Mouse (Mus musculus) heart, adult 2 months (tissue): ENCODE results near the gene Myh7.

Experiments
- CTCF ChIP-seq: fragments of 200-600 bp; IDR thresholded peaks from 2 replicates; pipeline ENCODE4 v1.8.1; 2022; ENCODE audit warnings: antibody characterized with exemption, mild to moderate bottlenecking, moderate library complexity
- POLR2A ChIP-seq: fragments of 200-500 bp; IDR thresholded peaks from 2 replicates; pipeline ENCODE4 v1.6.1; 2011; ENCODE audit warnings: mild to moderate bottlenecking, low read depth, low read length, control low read depth; ENCODE audit not compliant: insufficient read depth

DNA sequence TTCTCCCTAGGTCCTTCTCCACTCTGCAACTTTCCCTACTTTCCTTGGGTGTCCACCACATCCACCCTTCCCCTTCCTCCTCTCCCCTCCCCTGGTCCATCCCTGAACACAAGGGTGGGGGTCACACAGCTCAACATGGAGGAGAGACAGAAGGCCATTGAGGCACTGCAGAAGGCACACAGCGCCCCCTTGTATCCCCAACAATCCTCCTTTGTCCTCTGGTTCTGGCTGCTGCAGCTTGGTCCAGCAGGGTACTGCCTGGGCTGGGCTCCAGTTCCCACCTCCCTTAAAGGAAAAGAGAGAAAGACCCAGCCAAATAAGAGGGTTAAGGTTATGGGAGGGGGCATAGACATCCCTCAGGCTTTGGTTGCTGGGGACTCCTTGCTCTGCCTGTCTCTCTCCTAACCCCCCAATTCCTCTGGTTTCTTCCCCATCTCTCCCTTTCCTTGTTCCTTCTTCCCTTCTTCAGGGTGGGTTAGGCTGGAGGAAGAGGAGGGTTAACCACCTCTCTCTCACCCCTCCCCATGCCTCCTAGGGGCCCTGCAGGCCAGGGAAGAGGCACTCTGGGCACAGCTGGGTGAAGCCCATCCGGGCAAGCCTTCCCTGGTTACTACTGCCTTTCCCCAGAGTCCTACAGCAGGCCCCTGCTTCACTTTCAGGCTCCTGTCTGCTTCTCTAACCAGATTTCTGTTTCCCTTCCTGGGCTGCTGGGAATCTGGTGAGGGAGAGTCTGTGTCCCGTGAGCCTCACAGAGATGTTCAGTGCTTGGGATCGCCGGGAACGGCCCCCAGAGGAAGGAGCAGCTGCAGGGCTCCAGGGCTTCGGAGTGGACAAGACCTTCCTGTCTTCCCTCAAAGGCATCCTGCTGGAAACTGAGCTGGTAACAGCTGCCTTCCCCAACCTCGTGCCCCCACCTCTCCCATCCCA is 58.3 kb downstream of the Myh7 start, which contains the start of gene Cmtm5:
- TF ChIP-seq POLR2A (no peak), CTCF (no peak)
